Mouse (Mus musculus): ENCODE data around the gene Mboat7.

The Mboat7 gene

DNA sequence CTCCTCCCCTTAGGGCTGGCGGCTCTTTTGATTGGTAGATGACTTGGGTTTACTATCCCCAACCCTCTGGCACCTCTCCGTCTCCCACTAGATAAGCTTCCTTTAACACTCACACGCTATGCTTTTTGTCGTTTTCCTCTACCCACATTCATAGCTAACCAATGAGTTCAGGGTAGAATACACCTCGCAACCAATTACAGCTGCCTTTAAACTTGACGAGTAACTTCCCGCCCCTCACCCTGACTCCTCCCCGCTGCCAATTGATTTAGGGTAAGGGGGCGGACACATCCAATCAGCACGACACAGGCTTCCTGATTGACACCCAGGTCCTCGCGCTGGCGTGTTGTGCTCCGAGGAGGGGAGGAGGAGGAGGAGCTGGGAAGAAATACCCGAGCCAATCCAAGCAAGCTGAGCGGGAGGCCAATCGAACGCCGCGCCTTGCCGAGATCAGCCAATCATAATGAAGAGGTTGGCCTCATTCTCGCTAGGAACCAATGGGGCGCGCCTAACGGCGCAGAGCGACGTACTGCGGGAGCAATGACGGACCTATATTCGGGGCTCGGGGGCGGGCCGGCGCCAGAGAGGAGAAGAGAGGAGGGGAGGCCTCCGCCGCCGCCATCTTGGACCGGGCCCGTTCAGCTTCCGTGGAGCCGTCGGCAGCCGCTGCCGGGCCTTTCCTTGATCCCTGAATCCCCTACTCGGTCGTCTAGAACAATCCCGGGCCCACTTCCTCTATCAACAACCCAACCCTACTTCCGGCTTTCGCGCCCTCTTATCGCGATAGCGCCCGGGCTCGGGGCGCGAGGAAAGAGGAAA is 48.4 kb downstream of the Mboat7 start, which contains the start of gene Cnot3:
Cnot3 (plus strand) TSS at position 597 of the 816 bp plus-strand sequence.
- in situ Hi-C loops (cut with MboI, MseI), result no loop called here

DNA sequence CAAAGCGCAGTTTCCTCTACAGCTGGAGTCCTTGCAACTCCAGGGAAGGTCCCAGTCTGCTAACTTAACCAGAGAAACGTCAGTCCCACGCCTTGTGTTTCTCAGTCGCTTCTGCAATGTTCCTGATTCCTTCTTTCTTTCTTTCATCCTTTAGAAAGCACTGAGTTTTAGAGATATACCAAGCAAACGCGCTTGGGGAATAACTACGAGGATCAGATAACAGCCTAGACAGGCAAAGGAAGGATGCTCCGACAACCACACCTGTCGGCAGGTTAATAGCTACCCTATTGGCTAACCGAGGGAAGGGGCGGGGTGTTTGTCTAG is 49.0 kb downstream of the Mboat7 start:
- in situ Hi-C loops (cut with MboI, MseI), result no loop called here

DNA sequence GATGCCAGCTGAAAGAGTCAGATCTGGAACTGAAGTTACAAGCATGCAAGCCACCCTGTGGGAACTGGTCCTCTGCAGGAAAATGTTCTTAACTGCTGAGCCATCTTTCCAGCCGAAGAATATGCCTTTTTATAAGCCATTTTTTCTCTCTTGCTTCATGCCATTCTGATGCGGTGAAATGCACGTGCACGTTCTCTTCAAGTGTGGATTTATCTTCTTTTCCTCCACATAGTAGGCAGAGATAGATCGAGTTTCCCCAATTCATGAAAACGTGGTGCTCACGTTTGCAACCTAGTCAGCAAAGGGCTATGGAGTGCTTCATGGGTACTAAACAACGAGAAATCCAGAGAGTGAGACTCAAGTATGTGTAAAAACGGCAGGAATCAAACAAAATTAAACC is 49.5 kb downstream of the Mboat7 start:
- in situ Hi-C loops (cut with MboI, MseI), result no loop called here

DNA sequence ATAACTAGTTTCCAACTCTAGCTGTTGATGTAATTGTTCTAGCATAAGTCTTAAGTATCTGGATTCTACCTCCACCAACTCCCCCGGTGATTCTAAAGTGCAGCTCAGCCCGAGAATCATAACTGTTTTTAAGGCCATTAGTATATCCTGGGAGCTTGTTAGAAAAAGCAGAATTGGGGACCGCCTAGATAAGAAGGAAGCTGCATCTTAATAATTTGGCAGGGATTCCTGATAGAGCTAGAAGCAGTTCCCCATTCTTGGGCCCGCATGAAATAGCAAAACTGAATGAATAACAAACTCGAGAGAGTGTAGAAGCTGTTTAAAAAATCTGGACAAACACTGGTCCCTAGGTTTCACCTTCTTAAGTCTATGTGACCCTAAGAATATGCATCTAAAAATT is 49.9 kb downstream of the Mboat7 start:
- in situ Hi-C loops (cut with MboI, MseI), result no loop called here

DNA sequence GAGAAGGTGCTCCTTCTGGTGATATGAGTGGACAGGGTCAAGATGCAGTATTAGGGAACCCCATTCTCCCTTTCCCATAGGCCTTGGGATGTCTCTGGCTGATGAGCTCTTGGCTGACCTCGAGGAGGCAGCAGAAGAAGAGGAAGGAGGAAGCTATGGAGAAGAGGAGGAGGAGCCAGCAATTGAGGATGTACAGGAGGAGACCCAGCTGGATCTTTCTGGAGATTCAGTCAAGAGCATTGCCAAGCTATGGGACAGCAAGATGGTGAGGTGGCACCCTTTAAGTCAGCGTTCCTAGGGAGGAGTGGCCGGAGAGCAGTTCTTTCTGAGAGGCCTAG is 62.9 kb downstream of the Mboat7 start:
- in situ Hi-C loops (cut with MboI, MseI), result loop anchor here (5.0 kb wide), 1 partner anchor 72 kb away; the partner anchor contains the start of gene Rps9

DNA sequence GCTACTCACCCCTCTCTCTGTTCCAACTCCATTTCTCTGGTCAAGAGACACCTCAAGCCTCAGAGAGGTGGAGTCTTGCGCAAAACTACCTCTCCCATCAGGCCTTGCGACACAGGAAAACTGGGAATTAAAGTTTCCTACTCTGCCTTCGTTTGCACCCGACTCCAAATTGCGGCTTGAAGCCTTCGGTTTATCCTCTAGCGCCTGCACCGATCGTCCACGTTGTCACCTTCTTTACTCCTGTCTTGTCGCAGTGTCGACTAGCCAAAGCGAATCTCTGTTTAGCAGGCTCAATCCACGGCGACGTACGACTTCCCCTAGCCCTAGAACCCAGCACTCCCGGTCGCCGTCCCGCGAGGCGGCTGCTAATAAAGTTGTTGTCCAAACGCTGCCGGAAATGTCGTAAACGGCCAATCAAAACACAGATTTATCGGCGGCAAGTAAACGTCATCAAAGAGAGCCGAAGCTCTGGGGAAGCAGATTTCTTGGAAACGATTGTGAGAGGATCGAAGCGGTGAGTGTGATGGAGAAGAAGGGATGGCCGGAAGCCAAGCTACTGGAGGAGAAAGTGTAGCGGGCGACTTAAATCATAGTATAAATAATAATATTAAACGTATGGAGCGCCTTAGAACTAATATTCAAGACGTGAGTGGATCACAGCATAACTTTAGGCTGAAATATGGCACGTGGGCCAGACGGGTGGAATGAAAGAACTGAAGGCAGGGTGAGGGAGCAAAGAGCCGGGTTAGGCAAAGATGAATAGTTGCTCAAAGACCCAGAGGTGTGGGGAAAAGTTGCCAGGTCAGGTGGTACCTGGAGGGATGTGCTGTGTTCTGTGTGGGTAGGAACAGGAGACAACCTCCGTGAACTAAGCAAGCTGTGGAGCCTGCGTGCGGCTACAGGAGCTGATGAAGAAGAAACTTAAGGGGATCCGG is 63.5 kb downstream of the Mboat7 start, which contains the start of the genes Tfpt and Prpf31:
Tfpt (minus strand) TSS at position 387 of the 935 bp plus-strand sequence.
Prpf31 (plus strand) TSS at position 443 of the 935 bp plus-strand sequence.
- in situ Hi-C loops (cut with MboI, MseI), result loop anchor here (5.0 kb wide), 1 partner anchor 72 kb away; the partner anchor contains the start of gene Rps9

DNA sequence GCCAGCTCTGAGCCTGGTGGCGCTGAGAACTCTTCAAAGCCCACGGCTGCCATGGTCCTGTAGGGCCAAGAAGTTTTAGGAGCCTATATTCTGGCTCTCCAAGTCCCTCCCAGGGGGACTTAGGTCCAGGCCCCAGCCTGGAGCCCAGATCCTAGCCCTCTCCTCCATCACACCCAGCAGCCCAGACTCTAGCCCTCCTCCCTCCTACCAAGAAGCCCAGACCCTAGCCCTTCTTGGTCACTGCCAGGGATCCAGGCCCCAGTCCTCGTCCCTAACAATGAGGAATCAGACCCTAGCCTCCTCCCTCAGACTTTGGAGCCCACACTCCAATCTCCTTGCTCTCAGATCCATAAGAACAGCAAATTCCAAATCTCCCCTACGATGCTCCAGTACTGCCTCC is 64.3 kb downstream of the Mboat7 start:
- in situ Hi-C loops (cut with MboI, MseI), result no loop called here
